Mouse (Mus musculus) retina, adult 2 months (tissue): ENCODE results near the gene Mta1.

Experiments
- DNase-seq: peaks from one replicate; pipeline ENCODE4 v3.0.0-alpha.2; 2012; ENCODE audit warnings: low read depth, low spot score

Gene Mta1

DNA sequence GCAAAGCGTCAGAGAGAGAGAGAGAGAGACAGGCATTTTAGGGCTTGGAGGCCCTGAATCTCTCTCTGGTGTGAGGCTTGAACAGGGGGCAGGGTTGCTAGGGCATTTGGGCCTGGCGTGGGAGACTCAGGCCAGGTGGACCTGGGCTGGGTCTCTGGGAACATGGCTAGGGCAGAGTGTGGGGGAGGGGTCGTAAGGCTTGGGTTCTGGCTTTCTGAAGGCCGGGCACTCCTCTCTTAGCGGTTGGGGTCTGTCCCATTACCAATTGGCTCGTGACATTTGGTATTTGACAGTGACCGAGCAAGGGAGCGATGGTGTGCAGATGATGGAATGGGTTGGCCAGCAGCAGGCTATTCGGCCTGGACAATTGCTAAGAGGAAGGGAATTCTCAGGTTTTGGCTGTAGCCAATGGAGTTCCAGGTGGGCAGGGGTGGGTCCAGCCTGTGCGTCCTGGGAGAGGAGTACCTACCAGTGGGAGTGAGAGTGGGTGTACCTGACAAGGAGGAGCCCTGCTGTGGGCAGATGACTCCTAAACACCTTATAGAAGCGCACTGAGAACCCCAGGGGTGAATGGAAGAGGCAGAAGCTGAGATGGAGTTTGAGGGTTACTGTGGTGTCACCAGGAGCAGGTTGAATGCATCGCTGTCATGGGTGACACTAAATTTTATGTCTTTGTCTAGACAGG, 88.4 kb downstream of the Mta1 start:
- no peak for DNase-seq
